Mouse (Mus musculus): ENCODE measurements around the gene Nodal.
A peak's percentile ranks its signal among the peaks of the same experiment; 100 is the strongest.
"Not testable (repeated sequence)": the region's sequence is repeated elsewhere in the genome, so short reads cannot be mapped to it uniquely, and the experiment has no call there.

Nodal gene

DNA sequence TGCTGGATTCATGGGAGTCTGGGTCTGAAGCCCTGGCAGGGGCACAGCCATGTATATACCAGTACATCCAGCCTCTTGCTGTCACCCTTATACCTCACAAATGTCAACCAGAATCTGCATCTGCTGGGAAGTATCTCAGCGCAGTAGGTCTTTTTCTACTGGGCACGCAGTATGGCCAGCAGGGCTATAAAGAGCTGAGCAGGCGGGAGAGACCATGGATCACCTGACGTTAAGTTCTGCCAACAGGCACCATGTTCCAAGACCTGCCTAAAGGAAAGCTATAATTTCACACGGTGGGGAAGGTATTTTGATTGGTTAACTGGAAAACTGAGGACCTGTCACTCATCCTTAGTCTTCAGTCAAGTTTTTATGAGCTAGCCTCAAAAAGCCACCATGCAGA is 11.3 kb downstream of the Nodal start:
- no peak for DNase-seq (ENCODE audit: low spot score)

DNA sequence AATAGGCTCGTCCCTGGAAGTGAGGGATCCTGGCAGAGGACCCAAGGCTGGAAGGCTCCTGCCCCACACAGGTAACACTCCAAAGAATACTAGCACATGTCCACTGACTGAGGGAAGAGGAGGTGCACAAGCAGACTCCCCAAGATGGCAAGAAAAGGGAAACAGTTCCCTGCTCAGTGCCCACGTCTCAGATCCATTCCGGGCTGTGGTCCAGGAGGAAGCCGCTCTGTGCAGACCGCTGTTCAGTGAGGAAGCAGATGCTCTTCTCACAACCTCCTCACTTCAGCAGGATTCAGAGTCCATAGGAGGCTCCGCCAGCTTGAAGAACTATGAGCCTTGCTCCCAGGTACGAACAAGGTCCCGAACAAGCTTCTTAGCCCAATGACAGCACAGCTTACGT is 13.6 kb downstream of the Nodal start:
- DNase-seq (ENCODE audit: low spot score): no peak

DNA sequence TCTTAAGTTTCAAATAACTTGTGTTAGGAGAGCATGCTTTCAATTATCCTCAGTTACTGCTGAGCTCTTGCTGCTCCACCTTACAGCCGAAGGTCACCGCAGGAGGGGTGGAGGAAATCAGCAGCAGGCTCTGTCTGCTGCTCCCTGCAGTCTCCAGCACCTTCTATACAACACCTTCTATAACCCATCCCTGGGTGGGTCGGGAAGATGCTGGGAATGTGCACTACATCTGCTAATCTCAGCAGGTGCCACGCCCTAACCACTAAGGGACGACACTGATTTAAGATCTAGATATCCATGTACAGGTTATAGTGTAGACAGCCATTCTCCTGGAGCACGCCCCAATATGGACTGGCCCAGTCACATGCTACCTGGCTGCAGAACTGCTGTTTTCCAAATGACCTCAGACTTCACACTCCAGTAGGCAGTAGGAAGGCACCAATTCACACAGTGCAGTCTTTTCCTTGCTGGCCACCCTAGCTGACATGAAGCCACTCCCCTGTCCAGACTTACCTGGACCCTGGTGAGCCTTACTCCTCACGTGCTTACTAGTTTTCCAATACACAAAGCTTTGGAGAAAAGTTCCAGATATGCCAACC is 22.5 kb downstream of the Nodal start:
- no peak for DNase-seq (ENCODE audit: low spot score)

GRCm38 (mm10) chr10:61443456-61443855 is 25.7 kb downstream of the Nodal start:
- DNase-seq (ENCODE audit: low spot score): no peak

DNA sequence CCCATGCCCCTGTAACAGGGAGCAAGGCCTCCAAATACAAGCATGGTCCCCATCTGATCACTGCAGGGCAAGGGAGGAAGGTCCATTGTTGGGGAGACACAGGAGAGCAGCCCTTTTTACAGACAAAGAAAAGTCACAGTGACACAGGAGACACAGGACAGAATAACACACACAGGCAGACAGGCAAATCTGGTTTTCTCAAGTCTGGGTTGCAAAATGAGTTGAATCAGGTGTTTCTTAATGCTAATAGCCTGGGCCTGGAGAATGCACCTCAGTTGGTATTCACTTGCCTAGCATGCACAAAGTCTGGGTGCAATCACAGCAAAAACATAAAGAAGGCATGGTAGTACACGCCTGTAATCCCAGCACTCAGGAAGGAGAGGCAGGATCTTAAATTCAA is 26.1 kb downstream of the Nodal start:
- no peak for DNase-seq (ENCODE audit: low spot score)

DNA sequence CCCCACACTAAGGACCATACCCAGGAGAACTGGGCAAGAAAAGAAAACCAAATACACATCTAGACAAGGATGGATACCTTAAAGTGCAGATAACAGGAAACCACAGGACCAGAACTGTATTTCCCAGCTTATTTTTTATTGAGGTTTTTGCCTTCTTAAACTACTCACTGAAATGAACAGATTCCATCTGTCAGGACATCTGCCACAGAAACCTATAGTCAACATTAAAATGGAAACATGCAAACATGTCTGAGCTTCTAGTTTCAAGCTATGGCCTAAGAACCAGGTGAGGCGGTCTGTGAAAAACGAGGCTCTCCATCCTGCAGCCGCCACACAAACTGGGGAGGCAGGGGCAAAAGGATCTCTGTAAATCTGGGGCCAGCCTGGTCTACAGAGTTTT is 27.2 kb downstream of the Nodal start:
- DNase-seq (ENCODE audit: low spot score): no peak

- no peak for DNase-seq (ENCODE audit: low spot score)
These were observed 30.0 kb downstream of the Nodal start for GRCm38 (mm10) chr10:61447581-61448353.

GRCm38 (mm10) chr10:61448834-61449233 is 31.1 kb downstream of the Nodal start:
- DNase-seq (ENCODE audit: low spot score): no peak

- DNase-seq (ENCODE audit: low spot score): no peak
These were observed 33.7 kb downstream of the Nodal start for GRCm38 (mm10) chr10:61451463-61451930.

GRCm38 (mm10) chr10:61451931-61452617 is 34.3 kb downstream of the Nodal start:
- peak; percentile 19 for DNase-seq (ENCODE audit: low spot score)

GRCm38 (mm10) chr10:61452645-61453044 is 34.9 kb downstream of the Nodal start, which contains the start of gene Eif4ebp2:
Eif4ebp2 (minus strand) TSS chr10:61452661.
- peak; percentile 96 for DNase-seq (ENCODE audit: low spot score)

- not testable (repeated sequence) for DNase-seq (ENCODE audit: low spot score)
These were observed 35.4 kb downstream of the Nodal start for GRCm38 (mm10) chr10:61453171-61453570.

GRCm38 (mm10) chr10:61457182-61457581 is 39.4 kb downstream of the Nodal start:
- no peak for DNase-seq (ENCODE audit: low spot score)

DNA sequence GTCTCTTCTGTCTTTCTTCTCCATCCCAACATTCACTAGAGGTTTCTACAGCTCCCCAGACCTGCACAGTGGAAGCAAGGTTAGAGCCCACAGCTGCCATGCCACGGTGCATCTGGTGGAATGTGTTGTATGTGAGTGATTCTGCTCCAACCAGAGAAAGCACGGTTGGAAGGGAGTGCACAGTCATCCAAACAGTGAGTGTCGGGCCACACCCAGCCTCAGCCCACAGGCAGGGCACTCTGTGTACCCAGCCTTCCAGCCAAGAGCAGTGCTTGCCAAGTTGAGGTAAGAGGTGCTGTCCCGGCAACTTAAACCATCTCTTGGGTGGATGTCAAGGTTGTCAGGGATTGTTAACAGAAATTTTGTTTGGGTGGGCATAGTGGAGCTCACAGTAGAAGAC is 47.2 kb downstream of the Nodal start:
- DNase-seq (ENCODE audit: low spot score): no peak

GRCm38 (mm10) chr10:61466242-61466641 is 48.5 kb downstream of the Nodal start:
- DNase-seq (ENCODE audit: low spot score): no peak

- no peak for DNase-seq (ENCODE audit: low spot score)
These were observed 49.1 kb downstream of the Nodal start for GRCm38 (mm10) chr10:61466873-61467272.

DNA sequence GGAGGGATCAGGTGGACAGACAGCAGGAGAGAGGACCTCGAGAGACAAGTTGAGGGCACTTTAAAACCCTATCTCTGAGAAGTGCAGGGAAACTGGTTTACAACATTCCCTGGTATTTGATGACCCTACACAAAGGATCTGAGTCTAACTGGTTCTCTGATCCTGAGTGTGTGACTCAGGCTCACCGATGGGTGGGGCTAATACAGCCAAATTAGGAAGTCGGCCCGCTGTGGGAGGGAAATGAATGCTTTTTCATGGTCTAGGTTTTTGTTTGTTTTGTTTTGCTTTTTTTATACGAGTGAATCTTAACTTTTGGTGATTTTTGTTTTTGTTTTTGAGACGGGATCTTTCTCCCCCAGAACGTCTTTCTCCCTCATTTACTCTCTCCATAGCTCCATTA is 51.1 kb downstream of the Nodal start:
- DNase-seq (ENCODE audit: low spot score): no peak

DNA sequence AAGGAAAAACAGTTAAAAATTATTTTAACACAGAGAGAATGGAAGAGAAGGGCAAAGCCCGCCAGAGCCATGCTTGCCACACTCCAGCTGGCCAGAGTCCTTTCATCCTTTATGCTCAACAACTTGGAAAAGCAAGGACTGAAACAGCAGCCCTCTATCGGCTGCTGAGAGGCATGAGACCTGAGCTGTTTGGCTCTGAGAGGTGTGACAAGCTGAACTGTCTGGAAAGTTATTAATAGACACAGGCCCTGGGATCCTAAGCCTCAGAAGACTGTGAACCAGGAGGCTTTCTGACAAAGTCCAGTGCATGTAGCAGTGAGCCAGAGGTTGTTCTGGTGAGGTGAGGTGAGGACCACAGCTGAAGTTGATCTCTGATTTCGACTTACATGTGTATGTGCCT is 55.9 kb downstream of the Nodal start:
- no peak for DNase-seq (ENCODE audit: low spot score)

GRCm38 (mm10) chr10:61474344-61474743 is 56.6 kb downstream of the Nodal start:
- DNase-seq (ENCODE audit: low spot score): no peak
